Mouse (Mus musculus): ENCODE measurements around the gene Gm15217.

- TF ChIP-seq MAX (IDR thresholded peaks at IDR 0.05; ENCODE audit: low read depth) (no peak), POLR2A (IDR thresholded peaks at IDR 0.05; ENCODE audit: insufficient read length, low read depth) (no peak), USF1 (IDR thresholded peaks at IDR 0.05; ENCODE audit: low read depth) (no peak), POLR2AphosphoS2 (IDR thresholded peaks at IDR 0.05; ENCODE audit: insufficient read length, low read depth) (no peak), CEBPB (IDR thresholded peaks at IDR 0.05; ENCODE audit: insufficient read depth, poor library complexity, severe bottlenecking) (no peak), E2F4 (IDR thresholded peaks at IDR 0.05; ENCODE audit: insufficient read depth) (no peak), TCF3 (IDR thresholded peaks at IDR 0.05; ENCODE audit: insufficient read length, low read depth) (no peak), TCF12 (IDR thresholded peaks at IDR 0.05; ENCODE audit: insufficient read depth, poor library complexity, severe bottlenecking) (no peak), REST (IDR thresholded peaks at IDR 0.05; ENCODE audit: insufficient read depth, insufficient read length) (no peak)
Measured at GRCm38 (mm10) chr14:46391621-46392170, 12.5 kb downstream of the Gm15217 start.
